Mouse (Mus musculus): ENCODE measurements around the gene Plekhj1.

Plekhj1 gene

GRCm38 (mm10) chr10:80751188-80751832, 47.1 kb downstream of the Plekhj1 start:
- DNase-seq (ENCODE audit: low read depth, low spot score), result no peak

GRCm38 (mm10) chr10:80748609-80749008, 49.8 kb downstream of the Plekhj1 start:
- peak; percentile 88 for DNase-seq (ENCODE audit: low read depth, low spot score)

GRCm38 (mm10) chr10:80747410-80747809, 51.0 kb downstream of the Plekhj1 start:
- DNase-seq (ENCODE audit: low read depth, low spot score), result peak; percentile 75

Measured in forelimb bud, embryonic 11.5 days (tissue).